Mouse (Mus musculus) 3T3-L1 (cell line): ENCODE results near the gene Nkd2.

Experiments
- DNase-seq: peaks from one replicate; pipeline ENCODE4 v3.0.0-alpha.2; 2015; ENCODE audit warnings: low read depth, low spot score

Gene Nkd2

GRCm38 (mm10) chr13:73816338-73816737, 31.1 kb downstream of the Nkd2 start:
- DNase-seq: no peak

DNA sequence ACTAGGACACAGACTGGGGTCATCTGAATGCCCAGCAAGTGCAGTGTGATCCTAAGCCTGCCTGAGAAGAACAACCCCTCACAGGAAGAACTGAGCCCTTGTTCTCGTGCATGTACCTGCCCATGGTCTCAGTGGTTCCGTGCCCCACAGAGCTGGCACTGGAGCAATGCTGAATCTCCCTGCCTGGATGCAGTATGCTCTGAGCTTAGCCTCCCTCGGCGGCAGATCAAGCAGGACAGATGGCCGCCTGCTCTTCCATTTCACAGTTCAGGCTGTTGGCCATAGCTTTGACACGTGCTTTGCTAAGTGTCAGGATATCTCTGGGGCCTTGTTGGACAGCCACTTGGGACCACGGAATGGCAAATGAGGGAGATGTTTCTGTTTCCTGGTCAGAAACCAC, 33.2 kb downstream of the Nkd2 start:
- DNase-seq: no peak

DNA sequence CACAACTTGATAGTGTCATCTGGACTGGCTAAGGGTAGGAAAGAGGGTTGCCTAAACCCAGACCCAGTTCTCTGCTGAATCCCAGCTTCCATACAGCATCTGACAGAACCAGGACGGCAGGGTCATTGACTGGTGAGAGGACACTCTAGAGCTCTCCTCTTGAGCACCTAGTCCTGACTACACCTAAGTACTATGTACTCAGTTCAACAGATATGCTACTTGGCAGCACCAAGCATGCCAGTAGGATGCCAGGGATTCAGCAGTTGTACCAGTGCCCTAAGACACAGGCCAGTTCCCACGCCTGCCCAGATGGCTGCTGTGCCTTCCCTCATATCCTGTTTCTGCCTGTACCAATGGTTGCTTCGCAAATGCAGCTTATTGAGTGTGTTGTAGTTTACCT, 34.5 kb downstream of the Nkd2 start:
- no peak for DNase-seq

DNA sequence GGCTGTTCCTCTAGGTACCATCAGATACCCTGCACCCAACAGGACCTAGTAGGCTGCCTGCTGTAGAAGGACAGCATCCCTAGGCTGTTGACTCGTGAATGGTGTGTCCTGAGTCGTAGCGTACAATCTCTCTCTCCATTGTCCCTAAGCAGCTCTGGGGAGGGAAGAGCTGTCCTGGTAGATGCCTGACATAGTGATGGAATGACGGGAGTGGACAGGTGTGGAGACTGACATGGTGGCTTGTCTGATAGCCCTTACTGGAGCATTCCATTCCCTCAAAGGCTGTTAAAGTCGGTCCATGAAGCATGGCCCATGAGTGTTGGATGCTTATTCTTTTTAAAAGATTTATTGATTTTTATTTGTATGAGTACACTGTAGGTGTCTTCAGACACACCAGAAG, 42.5 kb downstream of the Nkd2 start:
- no peak for DNase-seq

DNA sequence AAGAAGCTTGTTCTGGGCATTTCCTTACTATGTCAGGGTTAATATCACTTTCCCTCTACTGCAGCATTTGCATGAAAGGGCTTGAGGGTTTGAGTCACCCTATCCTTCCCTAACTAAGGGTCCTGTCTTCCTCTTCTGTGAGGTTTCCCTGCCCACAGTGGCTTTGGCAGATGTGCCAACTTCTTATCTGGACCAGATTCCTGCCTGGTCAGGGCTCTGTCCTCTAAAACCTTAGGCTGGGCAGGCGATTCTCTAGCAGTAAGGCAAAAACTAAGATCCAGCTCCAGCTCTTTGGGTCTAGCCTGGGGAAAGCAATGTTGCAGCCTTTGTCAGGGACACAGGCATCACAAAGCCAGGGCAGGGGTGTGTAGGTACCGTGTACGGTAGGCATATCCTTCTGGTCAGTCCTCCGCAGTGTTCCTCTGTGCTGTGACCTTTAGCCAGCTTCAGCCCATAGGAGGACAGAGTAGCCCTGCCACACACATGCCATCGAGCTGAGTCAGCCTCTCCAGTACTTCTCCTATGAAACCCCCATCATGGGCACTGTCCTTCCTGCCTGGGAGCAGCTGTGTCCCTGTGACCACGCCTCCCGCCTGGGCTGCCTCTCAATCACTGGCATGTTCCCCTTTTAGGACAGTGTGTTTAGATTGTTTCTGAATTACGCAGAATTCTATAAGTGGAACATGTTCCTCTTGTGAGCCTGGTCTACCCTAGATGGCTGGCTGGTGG, 43.8 kb downstream of the Nkd2 start:
- DNase-seq: peak; percentile 96

GRCm38 (mm10) chr13:73799110-73799509, 48.3 kb downstream of the Nkd2 start:
- DNase-seq: no peak

DNA sequence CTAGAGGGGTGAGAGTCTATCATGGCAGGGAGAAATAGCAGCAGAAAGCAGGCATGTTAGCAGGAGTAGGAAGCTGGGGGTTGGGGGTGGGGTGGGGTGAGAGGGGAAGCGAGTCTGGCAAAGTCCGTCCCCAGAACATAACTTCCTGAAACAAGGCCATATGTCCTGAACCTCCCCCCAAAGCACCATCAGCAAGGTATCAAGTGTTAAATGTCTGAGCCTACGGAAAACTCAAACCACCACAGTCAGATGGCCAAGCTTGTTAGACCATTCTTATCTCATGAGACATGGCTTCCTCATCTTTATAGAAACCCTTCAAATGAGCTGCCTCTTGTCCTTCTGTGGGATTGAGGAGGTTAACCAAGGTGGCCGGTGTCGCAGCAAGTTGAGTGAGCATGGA, 54.3 kb downstream of the Nkd2 start:
- DNase-seq: no peak

DNA sequence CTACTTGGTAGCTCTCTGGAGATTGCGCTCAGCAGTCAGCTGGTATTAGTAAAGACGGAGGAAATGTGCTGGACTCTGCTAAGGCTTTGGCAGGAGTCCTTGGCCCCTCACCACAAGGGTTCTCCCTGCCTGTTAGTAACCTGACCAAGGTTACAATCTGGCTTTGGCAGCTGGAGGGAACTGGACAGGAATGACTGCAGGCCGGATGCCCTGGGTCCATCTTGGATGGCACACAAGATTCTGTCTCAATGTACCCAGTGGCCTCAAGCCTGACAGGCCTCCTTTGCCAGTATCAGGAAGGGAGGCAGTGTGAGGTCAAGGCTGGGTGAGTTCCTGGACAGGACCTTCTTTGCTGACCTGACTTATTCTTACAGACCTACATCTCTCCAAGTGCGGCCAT, 55.3 kb downstream of the Nkd2 start:
- no peak for DNase-seq

DNA sequence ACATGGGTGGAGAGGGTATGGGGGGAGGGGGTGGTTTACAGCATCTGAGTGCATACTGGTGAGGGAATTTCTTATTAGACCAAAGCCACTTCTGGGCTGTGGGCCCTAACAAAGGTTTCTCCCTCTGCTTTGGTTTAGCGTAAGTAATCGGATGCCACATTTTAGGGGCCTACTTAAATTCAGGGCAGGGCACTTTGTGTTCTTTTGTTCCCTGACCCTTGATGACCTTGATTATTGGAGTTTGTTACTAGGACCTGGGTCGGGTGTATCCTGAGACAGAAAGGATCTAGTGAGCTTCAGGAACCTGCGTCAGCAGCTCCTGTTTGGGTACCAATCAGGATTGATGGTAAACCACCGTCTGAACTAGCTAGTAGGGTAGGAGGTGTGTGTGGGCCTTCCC, 64.9 kb downstream of the Nkd2 start:
- no peak for DNase-seq

GRCm38 (mm10) chr13:73777578-73777977, 69.9 kb downstream of the Nkd2 start:
- DNase-seq: no peak

DNA sequence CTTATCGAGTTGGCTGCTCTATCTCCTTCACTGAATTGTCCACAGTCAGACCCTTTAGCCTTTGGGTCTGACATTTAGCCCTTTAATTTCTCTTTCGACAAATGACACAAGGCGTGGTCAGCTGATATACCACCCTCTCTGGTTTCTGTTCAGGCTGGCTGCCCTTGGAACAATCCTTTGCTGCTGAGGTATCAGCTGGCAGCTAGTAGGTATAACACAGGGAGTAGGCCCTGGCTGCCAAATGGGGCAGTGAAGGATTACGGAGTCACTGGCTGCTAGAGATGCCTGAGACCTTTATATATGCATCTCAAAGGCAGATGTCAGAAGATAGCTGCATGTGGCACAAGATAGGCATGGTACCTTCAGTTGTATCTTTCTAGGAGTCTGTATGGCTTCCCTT, 71.6 kb downstream of the Nkd2 start:
- DNase-seq: no peak

- peak; percentile 29 for DNase-seq
These were observed 73.8 kb downstream of the Nkd2 start for GRCm38 (mm10) chr13:73773519-73774205.

DNA sequence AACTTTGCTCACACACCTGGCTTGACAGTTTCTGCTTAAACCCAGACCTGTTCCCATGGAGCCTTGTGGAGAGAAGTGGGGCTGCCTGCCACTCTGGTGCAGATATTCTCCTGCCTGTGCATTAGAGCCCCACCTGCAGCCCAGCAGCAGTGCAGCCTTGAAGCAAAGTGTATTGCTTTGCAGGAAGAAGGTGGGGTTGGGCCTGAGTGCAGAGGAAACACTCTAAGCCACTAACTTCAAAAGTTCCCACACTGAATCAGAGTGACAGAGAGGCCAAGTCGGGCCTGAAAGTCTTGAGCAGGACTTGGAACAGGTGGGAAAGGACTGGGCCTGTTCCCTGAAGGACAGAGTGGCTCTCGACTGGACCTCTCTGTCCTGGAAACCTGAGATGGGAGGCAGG, 74.8 kb downstream of the Nkd2 start:
- no peak for DNase-seq

- no peak for DNase-seq
These were observed 76.3 kb downstream of the Nkd2 start for GRCm38 (mm10) chr13:73771131-73771530.

GRCm38 (mm10) chr13:73769916-73770682, 77.3 kb downstream of the Nkd2 start:
- DNase-seq: no peak
